Mouse (Mus musculus) ES-E14 (cell line): ENCODE data around the gene Mvd. TPM values are rescaled to one million over a fixed set of nuclear protein-coding genes. Genes with fewer than 3 reads are reported as not detected.

Source experiments
- DNase-seq: peaks from one replicate; pipeline ENCODE4 v3.0.0-alpha.2; 2013; ENCODE audit warnings: low read depth, low spot score
- H3K27ac ChIP-seq: 2 replicates; pipeline ENCODE4 v1.5.1; 2012; ENCODE audit warnings: low read depth, mild to moderate bottlenecking, low read length, moderate library complexity, mixed read lengths; ENCODE audit not compliant: poor library complexity, insufficient read depth, severe bottlenecking
- H3K36me3 ChIP-seq: 2 replicates; pipeline ENCODE4 v1.6.1; 2012; ENCODE audit warnings: mild to moderate bottlenecking, low read length, moderate library complexity, mixed read lengths; ENCODE audit not compliant: control insufficient read depth, poor library complexity, insufficient read depth, severe bottlenecking
- H3K4me1 ChIP-seq, 2 experiments: fragments of 150-350 bp in 1 of 2; sonication (generic) in 1 of 2; 2 replicates each; pipeline ENCODE4 v1.6.1; 2012; ENCODE audit warnings: low read length in 2 of 2, mild to moderate bottlenecking in 1 of 2, mixed read lengths in 1 of 2; ENCODE audit not compliant: control insufficient read depth in 2 of 2, insufficient read depth in 2 of 2, poor library complexity in 1 of 2
- H3K4me3 ChIP-seq, 2 experiments: fragments of 150-350 bp in 1 of 2; sonication (generic) in 1 of 2; 2 replicates each; pipeline ENCODE4 v1.5.1; 2012; ENCODE audit warnings: low read length in 2 of 2, low read depth in 1 of 2, mild to moderate bottlenecking in 1 of 2, mixed read lengths in 1 of 2; ENCODE audit not compliant: insufficient read depth in 1 of 2, poor library complexity in 1 of 2, severe bottlenecking in 1 of 2
- H3K9ac ChIP-seq: 2 replicates; pipeline ENCODE4 v1.6.1; 2012; ENCODE audit warnings: low read depth, mild to moderate bottlenecking, low read length, mixed read lengths; ENCODE audit not compliant: poor library complexity, insufficient read depth, severe bottlenecking
- H3K9me3 ChIP-seq: fragments of 150-350 bp; sonication (generic); 2 replicates; pipeline ENCODE4 v1.6.1; 2012; ENCODE audit warnings: low read depth, mild to moderate bottlenecking, low read length; ENCODE audit not compliant: control insufficient read depth, insufficient read depth
- CHD2 ChIP-seq: IDR thresholded peaks from 2 replicates; pipeline ENCODE4 v1.6.1; 2014; ENCODE audit warnings: mild to moderate bottlenecking, low read depth, low read length, inconsistent platforms
- HCFC1 ChIP-seq: IDR thresholded peaks from 2 replicates; pipeline ENCODE4 v1.6.1; 2012; ENCODE audit warnings: low read length, inconsistent platforms, borderline replicate concordance; ENCODE audit not compliant: insufficient read depth
- MAFK ChIP-seq: IDR thresholded peaks from 2 replicates; pipeline ENCODE4 v1.6.1; 2014; ENCODE audit warnings: mild to moderate bottlenecking, low read depth, low read length, inconsistent platforms; ENCODE audit not compliant: insufficient read depth
- ZC3H11A ChIP-seq: IDR thresholded peaks from 2 replicates; pipeline ENCODE4 v1.6.1; 2012; ENCODE audit warnings: low read depth, mild to moderate bottlenecking, inconsistent platforms, low read length, borderline replicate concordance
- ZNF384 ChIP-seq: IDR thresholded peaks from 2 replicates; pipeline ENCODE4 v1.6.1; 2012; ENCODE audit warnings: low read depth, low read length, inconsistent platforms
- in situ Hi-C, 2 experiments: fragments of 600-800 bp; cut with MboI; formaldehyde crosslinking; loops; one replicate each; pipeline ENCODE4 v1.15.1; 2025; ENCODE audit warnings: low sequenced_read_pairs in 2 of 2, inconsistent platforms in 1 of 2; ENCODE audit not compliant: unreplicated experiment in 2 of 2
- total RNA-seq: library from RNA; depleted of rRNA; stranded (reverse); fragments of 300-350 nt; gene quantifications from 2 replicates; pipeline ENCODE4 v1.2.3, GENCODE M21; 2012

The Mvd gene
- total RNA-seq, 1 experiment: 35.2 TPM

DNA sequence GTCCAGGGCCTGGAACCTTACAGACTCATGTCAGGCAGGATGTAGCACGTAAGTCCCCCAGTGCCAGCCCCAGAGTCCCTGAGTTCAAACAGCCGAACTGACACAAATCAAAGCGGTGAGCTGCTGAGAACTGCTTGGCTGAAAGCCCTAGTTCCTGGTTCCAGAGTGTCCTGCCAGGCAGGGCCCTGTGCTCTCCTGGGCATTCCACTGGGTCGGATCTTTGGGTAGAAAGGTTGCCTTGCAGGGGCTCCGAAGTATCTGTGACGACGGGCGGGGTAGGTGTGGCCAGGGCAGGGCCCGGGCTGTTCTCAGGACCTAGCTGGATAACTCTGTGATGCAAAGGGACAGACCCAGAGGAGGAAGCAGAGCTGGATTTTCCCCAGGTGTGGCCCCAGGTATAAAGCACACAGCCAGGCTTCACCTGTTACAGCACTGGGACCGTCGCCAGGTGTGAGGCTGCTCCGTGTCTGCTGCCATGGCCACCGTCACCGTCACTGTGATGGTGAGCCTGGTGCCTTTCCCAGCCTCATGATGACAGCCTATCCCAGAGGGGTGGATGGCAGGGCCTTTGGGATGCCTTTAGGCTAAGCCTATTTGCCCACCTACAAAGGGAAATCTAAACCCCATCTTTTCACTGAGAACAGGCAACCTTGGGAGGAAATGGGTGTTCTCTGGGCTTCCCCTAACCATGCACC lies 21.7 kb downstream of the Mvd start, which contains the start of gene Il17c:
Gene Il17c (plus strand): TSS at position 645 of the 695 bp plus-strand sequence.
- Histone ChIP-seq H3K4me3 (no peak within 1 kb of the TSS), H3K27ac (no peak within 1 kb of the TSS), H3K4me1 (peaks cover 0 to 12% of the 10 kb centered on the region in 2 experiments; a peak in 2 of 4 replicates), H3K36me3 (peaks cover 17% of the 10 kb centered on the region), H3K9ac (no peak within 1 kb of the TSS), H3K9me3 (no peaks in the 10 kb centered on the region)
- no peak for TF ChIP-seq MAFK
- TF ChIP-seq ZNF384: no peak
- TF ChIP-seq ZC3H11A: no peak
- no peak for TF ChIP-seq HCFC1
- no peak for TF ChIP-seq CHD2
- DNase-seq: no peak
- in situ Hi-C loops: no loop called here

GRCm38 (mm10) chr8:122419881-122420555 lies 23.2 kb downstream of the Mvd start:
- Histone ChIP-seq H3K9ac (no peak overlapping the region), H3K9me3 (no peaks in the 10 kb centered on the region), H3K4me1 (peaks cover 0 to 12% of the 10 kb centered on the region in 2 experiments; a peak in 2 of 4 replicates), H3K36me3 (peaks cover 32% of the 10 kb centered on the region), H3K4me3 (no peak overlapping the region), H3K27ac (no peak overlapping the region)
- DNase-seq: no peak
- TF ChIP-seq ZNF384 (no peak), HCFC1 (no peak), MAFK (no peak), ZC3H11A (no peak), CHD2 (no peak)
- in situ Hi-C loops: no loop called here

GRCm38 (mm10) chr8:122415554-122415953 lies 27.7 kb downstream of the Mvd start:
- no peak overlapping the region for H3K4me3 ChIP-seq
- no peaks in the 10 kb centered on the region for H3K9me3 ChIP-seq
- TF ChIP-seq ZC3H11A: no peak
- TF ChIP-seq HCFC1: no peak
- TF ChIP-seq ZNF384: no peak
- TF ChIP-seq CHD2: no peak
- no peak for TF ChIP-seq MAFK
- no peak overlapping the region for H3K9ac ChIP-seq
- H3K36me3 ChIP-seq: peaks cover 72% of the 10 kb centered on the region
- DNase-seq: no peak
- in situ Hi-C loops: no loop called here
- no peak overlapping the region for H3K27ac ChIP-seq
- peaks cover 0 to 6% of the 10 kb centered on the region in 2 experiments; a peak in 1 of 4 replicates for H3K4me1 ChIP-seq

GRCm38 (mm10) chr8:122414311-122414710 lies 28.9 kb downstream of the Mvd start:
- peaks cover 83% of the 10 kb centered on the region for H3K36me3 ChIP-seq

More at GRCm38 (mm10) chr8:122414311-122414710, 28.9 kb downstream of the Mvd start:
- no peak overlapping the region for H3K4me3 ChIP-seq
- no peaks in the 10 kb centered on the region for H3K9me3 ChIP-seq
- no peak overlapping the region for H3K9ac ChIP-seq
- DNase-seq: no peak
- in situ Hi-C loops: no loop called here
- TF ChIP-seq ZC3H11A: no peak
- TF ChIP-seq CHD2: no peak
- no peak for TF ChIP-seq HCFC1
- TF ChIP-seq MAFK: no peak
- no peak for TF ChIP-seq ZNF384
- peaks cover 0 to 6% of the 10 kb centered on the region in 2 experiments; a peak in 1 of 4 replicates for H3K4me1 ChIP-seq
- H3K27ac ChIP-seq: no peak overlapping the region
